Mouse (Mus musculus) MEL (cell line): ENCODE results near the gene Mbnl1. TPM values are rescaled to one million over a fixed set of nuclear protein-coding genes. Genes with fewer than 3 reads are reported as not detected.

Source experiments
- DNase-seq: peaks from one replicate; pipeline ENCODE4 v3.0.0; 2011; ENCODE audit warnings: low read depth, low spot score
- H3K27ac ChIP-seq: 2 replicates; pipeline ENCODE4 v1.5.1; 2012; ENCODE audit warnings: low read depth, mild to moderate bottlenecking, control low read depth, low read length, moderate library complexity; ENCODE audit not compliant: control insufficient read depth
- H3K27me3 ChIP-seq, 2 experiments: fragments of 150-350 bp in 1 of 2; sonication (generic) in 1 of 2; 2 replicates each; pipeline ENCODE4 v1.6.1; 2012; ENCODE audit warnings: low read length in 2 of 2, mild to moderate bottlenecking in 2 of 2, improper control_type of control experiment in 1 of 2, moderate library complexity in 1 of 2; ENCODE audit not compliant: insufficient read depth in 2 of 2, control insufficient read depth in 1 of 2
- H3K36me3 ChIP-seq, 2 experiments: 2 replicates each; pipeline ENCODE4 v1.6.1; 2012 to 2014; ENCODE audit warnings: low read length in 2 of 2, improper control_type of control experiment in 1 of 2, inconsistent platforms in 1 of 2, mild to moderate bottlenecking in 1 of 2; ENCODE audit not compliant: insufficient read depth in 2 of 2, control insufficient read depth in 1 of 2
- H3K4me1 ChIP-seq, 2 experiments: fragments of 150-350 bp in 1 of 2; sonication (generic) in 1 of 2; 2 replicates each; pipeline ENCODE4 v1.6.1; 2012; ENCODE audit warnings: low read length in 2 of 2, improper control_type of control experiment in 1 of 2, mild to moderate bottlenecking in 1 of 2; ENCODE audit not compliant: insufficient read depth in 2 of 2, control insufficient read depth in 1 of 2
- H3K4me3 ChIP-seq, 2 experiments: fragments of 150-350 bp in 1 of 2; sonication (generic) in 1 of 2; 2 replicates each; pipeline ENCODE4 v1.5.1; 2012; ENCODE audit warnings: low read depth in 2 of 2, low read length in 2 of 2, mild to moderate bottlenecking in 2 of 2, moderate library complexity in 2 of 2, control low read depth in 1 of 2, improper control_type of control experiment in 1 of 2; ENCODE audit not compliant: control insufficient read depth in 1 of 2, insufficient read depth in 1 of 2
- H3K79me2 ChIP-seq: 2 replicates; pipeline ENCODE4 v1.6.1; 2012; ENCODE audit warnings: mild to moderate bottlenecking, low read length, moderate library complexity; ENCODE audit not compliant: control insufficient read depth, poor library complexity, insufficient read depth
- H3K9ac ChIP-seq: 2 replicates; pipeline ENCODE4 v1.6.1; 2012; ENCODE audit warnings: low read depth, mild to moderate bottlenecking, control low read depth, low read length, moderate library complexity; ENCODE audit not compliant: control insufficient read depth, poor library complexity, severe bottlenecking
- H3K9me3 ChIP-seq: fragments of 150-350 bp; sonication (generic); replicated peaks from 2 replicates; pipeline ENCODE4 v1.6.1; 2012; ENCODE audit warnings: mild to moderate bottlenecking, low read length, improper control_type of control experiment, moderate library complexity; ENCODE audit not compliant: insufficient read depth
- BHLHE40 ChIP-seq: IDR thresholded peaks from 2 replicates; pipeline ENCODE4 v1.6.1; 2012; ENCODE audit warnings: low read depth, mild to moderate bottlenecking, inconsistent platforms, low read length, improper control_type of control experiment, borderline replicate concordance
- CHD2 ChIP-seq: IDR thresholded peaks from 2 replicates; pipeline ENCODE4 v1.6.1; 2011; ENCODE audit warnings: low read length, improper control_type of control experiment
- CTCF ChIP-seq, 3 experiments: IDR thresholded peaks in 2 of 3; conservative IDR thresholded peaks in 1 of 3; 2 replicates each; pipeline ENCODE4 v1.5.1; 2011 to 2012; ENCODE audit warnings: low read length in 3 of 3, low read depth in 2 of 3, mild to moderate bottlenecking in 2 of 3, improper control_type of control experiment in 1 of 3, inconsistent platforms in 1 of 3, mixed read lengths in 1 of 3, moderate library complexity in 1 of 3; ENCODE audit not compliant: control insufficient read depth in 1 of 3, insufficient read depth in 1 of 3, poor library complexity in 1 of 3, severe bottlenecking in 1 of 3
- ETS1 ChIP-seq: IDR thresholded peaks from 2 replicates; pipeline ENCODE4 v1.6.1; 2012; ENCODE audit warnings: low read depth, mild to moderate bottlenecking, inconsistent platforms, low read length, improper control_type of control experiment, moderate library complexity
- GABPA ChIP-seq: IDR thresholded peaks from 2 replicates; pipeline ENCODE4 v1.6.1; 2012; ENCODE audit warnings: low read depth, mild to moderate bottlenecking, inconsistent platforms, low read length, improper control_type of control experiment, moderate library complexity
- GATA1 ChIP-seq: IDR thresholded peaks from 2 replicates; pipeline ENCODE4 v1.6.1; 2011; ENCODE audit warnings: low read depth, low read length, improper control_type of control experiment
- KAT2A ChIP-seq: conservative IDR thresholded peaks from 2 replicates; pipeline ENCODE4 v1.6.1; 2012; ENCODE audit warnings: low read depth, low read length, improper control_type of control experiment, inconsistent platforms
- MAFK ChIP-seq: IDR thresholded peaks from 2 replicates; pipeline ENCODE4 v1.6.1; 2011; ENCODE audit warnings: low read depth, mild to moderate bottlenecking, low read length, improper control_type of control experiment, borderline replicate concordance
- MAX ChIP-seq: IDR thresholded peaks from 2 replicates; pipeline ENCODE4 v1.6.1; 2011; ENCODE audit warnings: low read length, improper control_type of control experiment
- MAZ ChIP-seq: IDR thresholded peaks from 2 replicates; pipeline ENCODE4 v1.6.1; 2012; ENCODE audit warnings: low read depth, mild to moderate bottlenecking, inconsistent platforms, low read length, improper control_type of control experiment
- MEF2A ChIP-seq: IDR thresholded peaks from 2 replicates; pipeline ENCODE4 v1.6.1; 2014; ENCODE audit warnings: low read depth, mild to moderate bottlenecking, inconsistent platforms, low read length, improper control_type of control experiment; ENCODE audit not compliant: poor library complexity, insufficient replicate concordance, severe bottlenecking; ENCODE audit errors: extremely low read depth
- MXI1 ChIP-seq: IDR thresholded peaks from 2 replicates; pipeline ENCODE4 v1.6.1; 2011; ENCODE audit warnings: mild to moderate bottlenecking, low read depth, low read length, improper control_type of control experiment
- MYB ChIP-seq: IDR thresholded peaks from 2 replicates; pipeline ENCODE4 v1.6.1; 2011; ENCODE audit warnings: mild to moderate bottlenecking, low read depth, low read length, improper control_type of control experiment
- NELFE ChIP-seq: IDR thresholded peaks from 2 replicates; pipeline ENCODE4 v1.6.1; 2011; ENCODE audit warnings: low read depth, low read length, improper control_type of control experiment
- POLR2AphosphoS5 ChIP-seq: IDR thresholded peaks from 2 replicates; pipeline ENCODE4 v1.6.1; 2012; ENCODE audit warnings: low read depth, borderline replicate concordance, mild to moderate bottlenecking, inconsistent platforms, low read length, moderate library complexity, mixed read lengths
- RCOR1 ChIP-seq: IDR thresholded peaks from 2 replicates; pipeline ENCODE4 v1.6.1; 2012; ENCODE audit warnings: low read depth, mild to moderate bottlenecking, inconsistent platforms, low read length, improper control_type of control experiment
- SMC3 ChIP-seq: IDR thresholded peaks from 2 replicates; pipeline ENCODE4 v1.6.1; 2011; ENCODE audit warnings: low read depth, low read length, improper control_type of control experiment
- TAL1 ChIP-seq: IDR thresholded peaks from 2 replicates; pipeline ENCODE4 v1.6.1; 2012; ENCODE audit warnings: mild to moderate bottlenecking, inconsistent platforms, low read length, moderate library complexity, mixed read lengths
- TBP ChIP-seq: IDR thresholded peaks from 2 replicates; pipeline ENCODE4 v1.8.0; 2011; ENCODE audit warnings: low read depth, low read length, improper control_type of control experiment
- TCF12 ChIP-seq: IDR thresholded peaks from 2 replicates; pipeline ENCODE4 v1.6.1; 2014; ENCODE audit warnings: low read depth, mild to moderate bottlenecking, inconsistent platforms, low read length, improper control_type of control experiment, moderate library complexity
- ZC3H11A ChIP-seq: IDR thresholded peaks from 2 replicates; pipeline ENCODE4 v1.6.1; 2012; ENCODE audit warnings: low read depth, mild to moderate bottlenecking, inconsistent platforms, low read length, improper control_type of control experiment
- ZNF384 ChIP-seq: IDR thresholded peaks from 2 replicates; pipeline ENCODE4 v1.6.1; 2012; ENCODE audit warnings: low read depth, mild to moderate bottlenecking, inconsistent platforms, low read length, improper control_type of control experiment
- polyA plus RNA-seq, 2 experiments: library from polyadenylated mRNA; stranded (reverse) in 1 of 2; unstranded in 1 of 2; fragments of >175 nt in 1 of 2; fragments of >200 nt in 1 of 2; gene quantifications; 2 replicates each; pipeline versions ENCODE4 v1.2.1 to v1.2.4; 2012; ENCODE audit warnings: low replicate concordance in 2 of 2, low read depth in 1 of 2; ENCODE audit not compliant: insufficient read length in 2 of 2, insufficient read depth in 1 of 2, missing spikeins in 1 of 2
- total RNA-seq: library from RNA; depleted of rRNA; stranded (reverse); fragments of 300-350 nt; gene quantifications from 2 replicates; pipeline ENCODE4 v1.2.3, GENCODE M21; 2012

Mbnl1 gene
- total and polyA plus RNA-seq, 3 experiments: 250 to 371 (median 341) TPM

- TF ChIP-seq MAFK (0 out of 2 replicates have a peak, but pooled peaks have one; percentile 42), MAX (no peak; the same call in 1 of the 2 replicates), CHD2 (peak; percentile 25; the same call in 1 of the 2 replicates), TAL1 (no peak)
- TF ChIP-seq, all 39 proteins: peak for 25
Measured at GRCm38 (mm10) chr3:60472681-60473177, at the start of gene Mbnl1 (continued).

- Histone ChIP-seq H3K4me3 (no peak overlapping the region), H3K4me1 (peaks cover 7 to 13% of the 10 kb centered on the region in 2 experiments), H3K27me3 (no peaks in the 10 kb centered on the region), H3K36me3 (peaks cover 0 to 8% of the 10 kb centered on the region in 2 experiments; a peak in 2 of 4 replicates), H3K27ac (no peak overlapping the region), H3K9me3 (no peaks in the 10 kb centered on the region), H3K9ac (no peak overlapping the region), H3K79me2 (no peaks in the 10 kb centered on the region)
- DNase-seq: no peak
- no peak for TF ChIP-seq ETS1
- TF ChIP-seq MXI1: no peak
- no peak for TF ChIP-seq BHLHE40
- TF ChIP-seq RCOR1: no peak
- TF ChIP-seq MYB: no peak
- TF ChIP-seq TCF12: no peak
- TF ChIP-seq GABPA: no peak
- no peak for TF ChIP-seq ZC3H11A
- TF ChIP-seq CHD2: no peak
- no peak for TF ChIP-seq MAFK
- no peak for TF ChIP-seq MAZ
Measured at GRCm38 (mm10) chr3:60424148-60424547, 48.5 kb upstream of the Mbnl1 start.

- H3K9me3 ChIP-seq: no peaks in the 10 kb centered on the region
- no peak overlapping the region for H3K9ac ChIP-seq
- H3K79me2 ChIP-seq: no peaks in the 10 kb centered on the region
- no peaks in the 10 kb centered on the region for H3K27me3 ChIP-seq
- H3K4me3 ChIP-seq: no peak overlapping the region
- H3K4me1 ChIP-seq: peaks cover 3 to 5% of the 10 kb centered on the region in 2 experiments; a peak in 3 of 4 replicates
- DNase-seq: no peak
- no peak overlapping the region for H3K27ac ChIP-seq
- no peak for TF ChIP-seq CTCF (IDR thresholded peaks at IDR 0.05 in 2 of 3, conservative IDR thresholded peaks at IDR 0.05 in 1 of 3; ENCODE audit: control insufficient read depth in 1 of 3, insufficient read depth in 1 of 3, low read depth in 2 of 3, low read length in 3 of 3, poor library complexity in 1 of 3, severe bottlenecking in 1 of 3)
- TF ChIP-seq TBP: no peak
- no peak for TF ChIP-seq KAT2A
- TF ChIP-seq SMC3: no peak
- TF ChIP-seq MAZ: no peak
- no peak for TF ChIP-seq ZNF384
- no peak for TF ChIP-seq TAL1
- TF ChIP-seq MYB: no peak
- TF ChIP-seq POLR2AphosphoS5: no peak
- no peak for TF ChIP-seq MEF2A
- TF ChIP-seq GATA1: no peak
- TF ChIP-seq CHD2: no peak
- TF ChIP-seq NELFE: no peak
- H3K36me3 ChIP-seq: no peaks in the 10 kb centered on the region
Measured at GRCm38 (mm10) chr3:60429049-60429448, 43.6 kb upstream of the Mbnl1 start.
